Mouse (Mus musculus) gastrocnemius, adult 2 months (tissue): ENCODE measurements around the gene Rab25. TPM values are rescaled to one million over a fixed set of nuclear protein-coding genes. Genes with fewer than 3 reads are reported as not detected.

Experiments
- DNase-seq: peaks from one replicate; pipeline ENCODE4 v3.0.0; 2022
- H3K27ac ChIP-seq: fragments of 200-600 bp; 2 replicates; pipeline ENCODE4 v1.8.1; 2022; ENCODE audit warnings: mild to moderate bottlenecking
- H3K4me3 ChIP-seq: fragments of 200-600 bp; 2 replicates; pipeline ENCODE4 v1.8.1; 2022; ENCODE audit warnings: mild to moderate bottlenecking, moderate library complexity
- CTCF ChIP-seq: fragments of 200-600 bp; IDR thresholded peaks from 2 replicates; pipeline ENCODE4 v1.8.1; 2022; ENCODE audit warnings: antibody characterized with exemption, mild to moderate bottlenecking, moderate library complexity
- intact Hi-C: fragments of 180-260 bp; cut with DNase I; formaldehyde crosslinking; loops from one replicate; pipeline ENCODE4 v1.15.1; 2025
- total RNA-seq, 2 experiments: library from RNA; stranded (reverse); gene quantifications; 2 replicates each; pipeline ENCODE4 v1.2.3; 2021

The Rab25 gene
- total RNA-seq, 2 experiments from 2014 or later = not detected

DNA sequence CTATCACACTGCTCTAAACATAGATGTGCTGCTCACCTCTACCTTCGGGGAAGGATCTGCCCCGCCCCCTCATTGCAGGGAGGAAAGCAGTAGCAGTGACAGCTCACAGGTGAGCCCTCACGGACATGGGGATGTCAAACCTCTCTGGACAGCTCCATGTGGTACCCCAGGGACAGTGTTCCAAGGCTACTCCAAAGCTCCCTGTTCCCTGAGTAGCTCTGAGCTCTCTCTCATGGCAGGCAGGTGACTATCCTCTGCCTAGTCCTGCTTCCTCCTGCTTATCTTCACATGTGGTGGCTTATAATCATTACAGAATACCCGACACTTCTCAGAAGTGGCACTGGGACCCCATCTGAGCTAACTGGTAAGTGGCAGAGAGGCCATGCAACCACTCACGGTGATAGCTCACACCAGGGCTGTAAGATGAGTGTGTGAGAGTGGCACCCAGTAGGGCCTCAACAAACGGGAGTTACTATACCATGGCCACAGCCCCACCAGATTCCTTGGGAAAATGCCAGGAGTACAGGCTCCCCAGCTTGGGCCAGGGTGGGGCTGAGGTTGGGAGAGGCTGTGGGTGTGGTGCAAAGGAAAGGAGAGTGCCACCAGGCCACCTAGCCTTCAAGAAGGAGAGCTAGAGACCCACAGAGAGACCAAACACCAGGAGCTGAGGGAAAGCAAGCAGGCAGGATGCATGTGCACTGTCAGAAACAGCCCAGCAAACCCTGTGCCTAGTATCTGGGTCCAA is 1.3 kb downstream of the Rab25 start:
- H3K4me3 ChIP-seq = no peak overlapping the region
- DNase-seq = no peak
- intact Hi-C loops = no loop called here
- no peak for TF ChIP-seq CTCF
- no peak overlapping the region for H3K27ac ChIP-seq

DNA sequence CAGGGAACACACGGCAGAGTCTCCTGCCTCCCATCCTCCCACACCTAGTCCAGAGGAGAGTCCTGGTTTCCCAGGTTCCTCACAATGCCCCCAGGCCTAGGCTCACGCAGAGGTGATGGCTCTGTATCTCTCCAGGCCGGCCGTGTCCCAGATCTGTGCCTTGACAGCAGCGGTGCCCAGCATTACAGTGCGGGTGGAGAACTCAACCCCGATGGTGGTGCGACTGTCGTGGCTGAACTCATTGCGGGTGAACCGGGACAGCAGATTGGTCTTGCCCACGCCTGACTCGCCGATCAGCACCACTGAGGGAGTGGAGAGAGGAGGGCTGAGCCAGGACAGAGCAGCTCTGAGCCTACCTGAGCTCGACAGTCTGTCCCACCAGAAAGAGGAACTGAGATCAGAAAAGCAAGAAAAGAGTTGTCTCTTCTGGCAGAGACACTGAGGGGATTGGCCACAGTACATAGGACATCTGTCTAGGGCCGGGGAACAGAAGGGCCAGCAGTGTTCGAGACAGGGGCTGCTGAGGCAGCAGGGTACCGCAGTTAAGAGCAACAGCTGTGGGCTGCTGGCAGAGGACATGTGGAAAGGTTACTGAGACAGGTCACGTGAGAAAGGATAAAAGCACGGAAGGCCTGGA is 3.0 kb downstream of the Rab25 start:
- TF ChIP-seq CTCF = no peak
- no peak overlapping the region for H3K4me3 ChIP-seq
- H3K27ac ChIP-seq = no peak overlapping the region
- intact Hi-C loops = no loop called here
- no peak for DNase-seq

DNA sequence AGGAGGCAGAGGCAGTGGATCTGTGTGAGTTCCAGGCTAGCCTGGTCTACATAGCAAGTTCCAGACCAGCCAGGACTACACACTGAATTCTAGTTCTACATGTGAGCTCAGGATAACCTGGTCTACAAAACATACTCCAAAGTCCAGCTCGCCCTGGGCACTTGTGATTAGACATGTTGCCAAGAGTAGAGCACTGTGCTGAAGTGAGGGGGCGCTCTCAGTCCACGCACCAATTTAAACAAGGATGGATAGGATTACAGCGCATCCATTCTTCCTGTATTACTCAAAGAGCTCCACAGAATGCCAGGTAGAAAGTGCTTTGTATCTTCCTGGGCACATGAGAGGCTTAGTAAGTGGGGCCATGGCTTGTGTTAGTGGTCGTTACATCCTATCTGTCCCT is 3.6 kb downstream of the Rab25 start:
- intact Hi-C loops = no loop called here
- Histone ChIP-seq H3K4me3 (no peak overlapping the region), H3K27ac (no peak overlapping the region)
- peak; percentile 58 for TF ChIP-seq CTCF
- no peak for DNase-seq

DNA sequence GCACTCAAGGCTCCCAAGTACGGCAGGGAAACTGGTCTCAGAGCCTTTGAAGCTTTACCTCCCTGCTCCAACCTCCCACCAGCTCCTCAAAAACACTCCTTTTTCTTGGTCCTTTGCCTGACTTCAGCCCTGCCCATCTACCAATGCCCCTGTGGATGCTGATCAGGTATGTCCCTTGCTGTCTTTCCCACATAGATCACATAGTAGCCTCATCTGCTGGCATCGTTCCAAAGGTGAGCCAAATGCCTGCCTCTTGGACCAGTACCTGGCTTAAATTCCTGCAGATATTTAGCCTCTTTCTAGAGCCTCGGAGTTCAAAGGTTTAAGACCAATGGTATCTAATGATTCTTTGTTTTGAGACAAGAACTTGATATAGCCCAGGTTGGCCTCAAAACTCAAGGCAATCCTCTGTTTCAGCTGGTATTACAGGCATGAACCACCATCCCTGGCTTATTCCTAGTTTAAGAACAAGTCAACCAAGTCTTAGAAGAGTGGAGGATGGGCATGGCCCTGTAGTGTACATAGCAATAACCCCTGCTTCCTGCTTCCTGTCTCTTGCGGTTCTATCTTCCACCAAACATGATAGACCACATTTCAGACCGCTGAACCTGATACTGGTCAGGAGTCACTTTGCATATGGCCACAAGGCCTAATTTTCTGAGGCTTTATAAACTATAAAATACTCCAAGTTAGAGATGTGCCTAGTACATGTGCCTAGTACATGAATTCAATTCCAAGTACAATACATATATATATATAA is 4.3 kb downstream of the Rab25 start:
- intact Hi-C loops = no loop called here

DNA sequence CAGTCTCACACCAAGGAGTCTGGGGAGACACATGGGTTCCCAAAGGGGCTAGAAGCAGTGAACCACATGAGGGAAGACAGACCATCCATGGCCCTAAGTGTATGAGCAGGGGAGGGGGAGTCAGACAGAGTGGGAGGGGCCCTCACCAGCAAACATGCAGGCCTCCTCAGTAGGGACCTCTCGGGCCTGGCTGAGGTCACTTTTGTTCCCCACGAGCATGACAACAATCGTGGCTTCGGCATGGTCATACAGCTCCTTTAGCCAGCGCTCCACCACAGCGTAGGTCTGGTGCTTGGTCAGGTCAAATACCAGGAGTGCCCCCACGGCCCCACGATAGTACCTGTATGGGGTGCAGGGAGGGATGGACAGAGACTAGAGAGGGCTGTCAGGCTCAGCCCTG is 4.9 kb downstream of the Rab25 start:
- Histone ChIP-seq H3K4me3 (no peak overlapping the region), H3K27ac (no peak overlapping the region)
- TF ChIP-seq CTCF = no peak
- intact Hi-C loops = no loop called here
- no peak for DNase-seq

More for the DNA sequence above, 4.3 kb downstream of the Rab25 start:
- TF ChIP-seq CTCF = no peak
- no peak overlapping the region for H3K27ac ChIP-seq
- H3K4me3 ChIP-seq = no peak overlapping the region
- no peak for DNase-seq

DNA sequence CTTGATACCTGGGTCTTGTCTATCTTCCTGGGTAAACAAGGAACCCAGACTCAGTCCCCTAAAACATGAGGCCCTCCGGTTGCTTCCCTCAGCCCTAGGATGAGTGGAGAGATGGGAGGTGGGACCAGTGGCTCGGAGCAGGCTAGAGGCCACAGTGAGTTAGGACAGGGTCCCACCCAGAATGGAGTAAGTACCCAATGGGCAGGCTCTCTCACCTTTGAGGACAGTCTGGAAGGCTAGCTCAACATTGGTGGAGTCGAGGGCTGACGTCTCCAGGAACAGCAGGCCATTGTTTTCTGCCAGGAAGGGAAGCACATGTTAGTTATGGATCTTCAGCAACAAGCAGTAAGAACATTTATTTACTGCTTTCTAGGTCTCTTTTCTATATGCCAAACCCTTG is 5.6 kb downstream of the Rab25 start:
- no peak overlapping the region for H3K27ac ChIP-seq
- H3K4me3 ChIP-seq = no peak overlapping the region
- intact Hi-C loops = no loop called here
- DNase-seq = no peak
- no peak for TF ChIP-seq CTCF

DNA sequence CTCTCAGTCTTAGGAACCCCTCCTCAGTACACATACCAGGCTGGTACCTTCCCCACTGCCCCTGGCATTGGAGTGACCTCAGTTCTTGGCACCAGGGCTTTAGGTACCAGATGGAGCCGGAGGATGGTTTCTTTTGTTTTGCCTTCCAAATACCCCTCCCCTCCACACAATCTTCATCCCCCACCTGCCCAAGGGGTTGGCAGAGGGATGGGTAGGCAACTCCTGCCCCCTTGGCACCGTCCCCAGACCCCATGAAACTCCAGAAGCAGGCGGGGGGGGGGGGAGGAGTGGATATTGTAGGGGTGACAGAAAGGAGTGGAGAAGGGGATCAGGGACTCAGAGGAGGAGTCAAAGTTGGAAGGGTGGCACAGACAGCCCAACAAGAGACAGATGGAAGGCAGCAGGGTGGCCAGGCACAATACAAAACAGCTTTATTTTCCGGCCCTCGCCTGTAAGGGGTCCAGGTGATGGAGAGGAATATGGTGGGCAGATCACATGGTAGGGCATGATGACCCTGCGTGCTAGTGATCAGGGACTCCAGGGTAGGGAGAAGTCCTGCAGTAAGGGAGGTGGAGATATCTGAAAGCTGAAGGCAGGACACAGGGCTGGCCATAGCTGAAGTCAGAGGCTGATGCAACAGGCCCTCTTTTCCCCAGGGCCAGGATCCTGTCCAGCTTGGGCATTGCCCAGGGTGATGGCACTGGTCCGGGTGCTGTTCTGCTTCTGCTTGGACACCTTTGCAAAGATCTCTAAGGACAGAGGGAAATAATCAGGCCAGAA is 6.3 kb downstream of the Rab25 start:
- DNase-seq = no peak
- Histone ChIP-seq H3K27ac (no peak overlapping the region), H3K4me3 (no peak overlapping the region)
- intact Hi-C loops = no loop called here
- no peak for TF ChIP-seq CTCF

DNA sequence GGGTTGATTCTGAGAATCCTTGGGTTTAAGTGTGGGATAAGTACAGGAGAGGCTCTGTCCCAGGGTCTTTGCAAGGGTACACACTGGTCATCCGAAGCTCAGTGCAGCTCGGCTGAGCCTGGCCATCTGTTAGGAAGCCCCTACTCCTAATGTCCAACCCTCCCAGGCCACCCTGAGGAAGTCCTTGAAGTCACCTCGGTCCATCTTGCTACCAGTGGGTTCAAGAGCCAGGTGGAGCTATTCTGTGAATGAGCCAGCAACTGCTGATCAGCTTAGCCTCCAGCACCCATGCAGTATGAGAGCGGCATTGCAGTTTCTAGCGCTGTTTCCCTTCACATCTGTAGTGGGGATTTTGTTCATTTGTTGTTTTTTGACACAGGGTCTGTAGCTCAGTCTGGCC is 8.0 kb downstream of the Rab25 start:
- no peak overlapping the region for H3K27ac ChIP-seq
- intact Hi-C loops = no loop called here
- no peak for TF ChIP-seq CTCF
- no peak for DNase-seq
- H3K4me3 ChIP-seq = no peak overlapping the region

DNA sequence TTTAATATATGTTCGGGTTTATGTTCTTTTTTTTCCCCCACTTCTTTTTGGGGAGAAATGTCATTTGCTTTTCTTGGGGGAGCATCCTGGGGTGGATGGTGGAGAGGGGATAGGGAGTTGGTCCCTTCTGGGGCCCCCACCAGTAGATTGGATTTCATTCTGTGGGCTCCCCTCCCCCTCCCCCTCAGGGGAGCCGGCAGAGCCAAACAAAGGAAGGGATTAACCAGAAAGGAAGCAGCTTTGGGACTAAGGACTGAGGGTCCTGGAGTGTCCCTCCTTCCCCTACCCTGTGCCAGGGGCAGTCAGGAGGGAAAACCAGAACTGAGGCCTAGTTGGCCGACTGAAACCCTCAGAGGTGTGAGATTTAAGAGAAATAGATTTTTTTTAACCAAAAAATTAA is 8.7 kb downstream of the Rab25 start:
- no peak for TF ChIP-seq CTCF
- H3K27ac ChIP-seq = no peak overlapping the region
- no peak for DNase-seq
- no peak overlapping the region for H3K4me3 ChIP-seq
- intact Hi-C loops = no loop called here

DNA sequence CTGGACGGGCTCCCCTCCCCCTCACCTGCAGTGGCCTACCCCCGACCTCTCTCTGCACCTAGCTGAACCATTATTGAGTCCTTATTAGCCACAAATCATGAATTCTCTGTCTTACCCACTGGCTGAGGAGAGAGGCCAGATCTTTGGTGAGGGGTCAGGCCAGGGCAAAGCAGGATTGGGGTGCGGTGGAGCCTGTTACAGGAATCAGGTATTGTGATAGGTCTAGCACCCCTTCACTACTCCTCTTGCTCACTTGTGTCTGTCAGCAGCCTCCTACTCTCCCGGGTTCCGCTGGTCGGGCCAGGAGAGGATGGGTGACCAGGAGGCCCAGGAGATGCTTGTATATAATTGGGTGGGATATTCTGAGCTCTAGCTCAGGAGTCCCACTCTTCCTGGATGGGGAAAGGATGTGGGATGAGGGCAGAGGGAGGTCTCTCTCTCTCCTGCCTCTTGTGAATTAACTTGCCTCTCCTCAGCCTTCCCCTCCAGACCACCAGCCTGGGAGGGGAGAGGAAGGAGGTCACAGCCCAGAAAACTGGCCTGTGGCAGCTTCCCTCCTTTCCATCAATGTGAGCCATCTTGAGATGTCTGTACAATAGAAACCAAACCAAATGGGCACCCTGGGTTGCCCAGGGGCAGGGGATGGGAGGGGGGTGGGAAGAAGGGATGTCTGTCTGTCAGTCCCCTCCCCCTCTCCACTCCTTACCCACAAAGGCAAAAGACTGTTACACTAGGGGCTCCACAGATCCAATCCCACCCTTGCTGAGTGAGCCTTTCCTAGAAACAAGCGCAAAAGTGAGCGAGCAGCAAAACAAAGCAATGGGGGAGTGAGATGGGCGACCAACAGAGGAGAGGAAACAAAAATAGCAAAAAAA is 9.6 kb downstream of the Rab25 start:
- TF ChIP-seq CTCF = no peak
- no peak overlapping the region for H3K27ac ChIP-seq

DNA sequence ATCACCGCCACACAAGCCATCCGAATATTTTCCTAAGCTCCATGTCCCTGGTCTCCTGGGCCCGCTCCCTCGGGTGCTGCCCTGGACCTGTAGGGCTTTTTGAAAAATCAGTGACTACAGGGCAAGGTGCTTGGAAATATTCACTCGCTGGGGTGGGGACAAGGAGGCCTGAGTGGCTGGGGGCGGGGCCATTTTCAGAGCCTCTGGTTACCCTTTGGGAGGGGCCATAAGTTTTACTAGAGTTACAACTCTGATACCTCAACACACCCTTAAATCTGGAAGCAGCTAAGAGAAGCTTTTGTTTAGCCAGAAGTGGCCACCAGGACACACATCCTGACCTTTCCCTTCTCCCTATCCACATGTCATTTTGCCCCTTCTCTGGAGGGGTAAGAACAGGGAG is 11.0 kb downstream of the Rab25 start:
- no peak for TF ChIP-seq CTCF
- peak overlapping the region; percentile 86 for H3K4me3 ChIP-seq
- DNase-seq = no peak
- peak overlapping the region; percentile 85 for H3K27ac ChIP-seq
- intact Hi-C loops = no loop called here

More for the DNA sequence above, 9.6 kb downstream of the Rab25 start:
- intact Hi-C loops = no loop called here
- no peak for DNase-seq
- no peak overlapping the region for H3K4me3 ChIP-seq
